Mouse (Mus musculus): ENCODE results near the gene Cmtm6. TPM values are rescaled to one million over a fixed set of nuclear protein-coding genes. Genes with fewer than 3 reads are reported as not detected.

Cmtm6 gene
- polyA plus RNA-seq, 1 experiment from 2014 or later, result 26.0 TPM

- Histone ChIP-seq H3K9ac (ENCODE audit: low read length) (no peak overlapping the region), H3K36me3 (ENCODE audit: control insufficient read depth, insufficient read depth, low read length) (no peaks in the 10 kb centered on the region), H3K9me3 (ENCODE audit: control insufficient read depth, low read length) (no peaks in the 10 kb centered on the region), H3K27me3 (ENCODE audit: control insufficient read depth, insufficient read depth, low read length) (no peaks in the 10 kb centered on the region), H3K27ac (ENCODE audit: low read depth, low read length) (no peak overlapping the region), H3K4me3 (ENCODE audit: low read depth, low read length) (no peak overlapping the region), H3K4me1 (ENCODE audit: control insufficient read depth, insufficient read depth, low read length) (peaks cover 6% of the 10 kb centered on the region; the same call in 1 of the 2 replicates), H3K4me2 (no peak overlapping the region)
- ATAC-seq (ENCODE audit: low FRiP score), result no peak
- DNase-seq (ENCODE audit: low spot score, missing footprints), result no peak
- 86% methylated on average over 9 of the region's 9 CpGs for WGBS
Observed at GRCm38 (mm10) chr9:114793764-114794295, 62.9 kb downstream of the Cmtm6 start.

- Histone ChIP-seq H3K4me3 (ENCODE audit: low read depth, low read length) (no peak overlapping the region), H3K4me1 (ENCODE audit: control insufficient read depth, insufficient read depth, low read length) (peaks cover 9% of the 10 kb centered on the region; the same call in 1 of the 2 replicates), H3K27me3 (ENCODE audit: control insufficient read depth, insufficient read depth, low read length) (no peaks in the 10 kb centered on the region), H3K36me3 (ENCODE audit: control insufficient read depth, insufficient read depth, low read length) (no peaks in the 10 kb centered on the region), H3K9me3 (ENCODE audit: control insufficient read depth, low read length) (no peaks in the 10 kb centered on the region), H3K4me2 (no peak overlapping the region), H3K27ac (ENCODE audit: low read depth, low read length) (no peak overlapping the region), H3K9ac (ENCODE audit: low read length) (no peak overlapping the region)
- 71% methylated on average over 4 of the region's 4 CpGs for WGBS
- DNase-seq (ENCODE audit: low spot score, missing footprints), result no peak
- ATAC-seq (ENCODE audit: low FRiP score), result no peak
Observed at GRCm38 (mm10) chr9:114794491-114794890, 63.6 kb downstream of the Cmtm6 start.

- no peak for ATAC-seq (ENCODE audit: low FRiP score)
- Histone ChIP-seq H3K9ac (ENCODE audit: low read length) (no peak overlapping the region), H3K27ac (ENCODE audit: low read depth, low read length) (no peak overlapping the region; the same call in 1 of the 2 replicates), H3K4me3 (ENCODE audit: low read depth, low read length) (no peak overlapping the region), H3K4me2 (no peak overlapping the region), H3K9me3 (ENCODE audit: control insufficient read depth, low read length) (no peaks in the 10 kb centered on the region), H3K27me3 (ENCODE audit: control insufficient read depth, insufficient read depth, low read length) (no peaks in the 10 kb centered on the region), H3K4me1 (ENCODE audit: control insufficient read depth, insufficient read depth, low read length) (peaks cover 15% of the 10 kb centered on the region), H3K36me3 (ENCODE audit: control insufficient read depth, insufficient read depth, low read length) (no peaks in the 10 kb centered on the region)
- 51% methylated on average over 11 of the region's 11 CpGs for WGBS
- no peak for DNase-seq (ENCODE audit: low spot score, missing footprints)
Observed at GRCm38 (mm10) chr9:114796473-114797050, 65.6 kb downstream of the Cmtm6 start.

- WGBS, result 58% methylated on average over 11 of the region's 11 CpGs
- no peaks in the 10 kb centered on the region for H3K9me3 ChIP-seq (ENCODE audit: control insufficient read depth, low read length)
- no peaks in the 10 kb centered on the region for H3K36me3 ChIP-seq (ENCODE audit: control insufficient read depth, insufficient read depth, low read length)
- DNase-seq (ENCODE audit: low spot score, missing footprints), result peak; percentile 96
- H3K9ac ChIP-seq (ENCODE audit: low read length), result no peak overlapping the region
- H3K4me2 ChIP-seq, result no peak overlapping the region
- peaks cover 15% of the 10 kb centered on the region for H3K4me1 ChIP-seq (ENCODE audit: control insufficient read depth, insufficient read depth, low read length)
- no peaks in the 10 kb centered on the region for H3K27me3 ChIP-seq (ENCODE audit: control insufficient read depth, insufficient read depth, low read length)
- H3K4me3 ChIP-seq (ENCODE audit: low read depth, low read length), result no peak overlapping the region
- ATAC-seq (ENCODE audit: low FRiP score), result peak; percentile 82
- no peak overlapping the region for H3K27ac ChIP-seq (ENCODE audit: low read depth, low read length)
Observed at GRCm38 (mm10) chr9:114797329-114798004, 66.6 kb downstream of the Cmtm6 start.

GRCm38 (mm10) chr9:114798845-114799244, 67.9 kb downstream of the Cmtm6 start:
- no peaks in the 10 kb centered on the region for H3K36me3 ChIP-seq (ENCODE audit: control insufficient read depth, insufficient read depth, low read length)
- no peaks in the 10 kb centered on the region for H3K9me3 ChIP-seq (ENCODE audit: control insufficient read depth, low read length)
- H3K27me3 ChIP-seq (ENCODE audit: control insufficient read depth, insufficient read depth, low read length), result no peaks in the 10 kb centered on the region
- no peak overlapping the region for H3K9ac ChIP-seq (ENCODE audit: low read length)
- ATAC-seq (ENCODE audit: low FRiP score) (no peak; the same call in 1 of the 2 replicates), DNase-seq (ENCODE audit: low spot score, missing footprints) (no peak)
- no peak overlapping the region for H3K4me3 ChIP-seq (ENCODE audit: low read depth, low read length)
- WGBS, result 38% methylated on average over 6 of the region's 6 CpGs
- H3K4me1 ChIP-seq (ENCODE audit: control insufficient read depth, insufficient read depth, low read length), result peaks cover 15% of the 10 kb centered on the region
- H3K27ac ChIP-seq (ENCODE audit: low read depth, low read length), result no peak overlapping the region
- H3K4me2 ChIP-seq, result no peak overlapping the region

Other genes starting within 250 kb of the Cmtm6 start
- not detected in 2 replicates for gene Ccr4, start 226.2 kb upstream of the Cmtm6 start, polyA plus RNA-seq (2014; fragmentation: Nextera tagmentation; extraction: Ambion mirVana)
- gene C130032M10Rik, start 215.4 kb upstream of the Cmtm6 start, polyA plus RNA-seq (2014; fragmentation: Nextera tagmentation; extraction: Ambion mirVana), result not detected in 2 replicates
- gene Trim71, start 166.7 kb upstream of the Cmtm6 start, polyA plus RNA-seq (2014; fragmentation: Nextera tagmentation; extraction: Ambion mirVana), result 1.6 and 2.2 TPM in 2 replicates
- 67.4 and 69.3 TPM in 2 replicates for gene Cnot10, start 90.9 kb upstream of the Cmtm6 start, polyA plus RNA-seq (2014; fragmentation: Nextera tagmentation; extraction: Ambion mirVana)
- 79.4 and 99.6 TPM in 2 replicates for gene Dync1li1, start 42.3 kb upstream of the Cmtm6 start, polyA plus RNA-seq (2014; fragmentation: Nextera tagmentation; extraction: Ambion mirVana)
- 51.5 and 60.0 TPM in 2 replicates for gene Cmtm7, start 50.7 kb downstream of the Cmtm6 start, polyA plus RNA-seq (2014; fragmentation: Nextera tagmentation; extraction: Ambion mirVana)
- 13.6 and 15.5 TPM in 2 replicates for gene Cmtm8, start 113.0 kb downstream of the Cmtm6 start, polyA plus RNA-seq (2014; fragmentation: Nextera tagmentation; extraction: Ambion mirVana)
- gene Gpd1l, start 202.9 kb downstream of the Cmtm6 start, polyA plus RNA-seq (2014; fragmentation: Nextera tagmentation; extraction: Ambion mirVana), result 10.0 and 11.2 TPM in 2 replicates
- gene Osbpl10, start 247.5 kb downstream of the Cmtm6 start, polyA plus RNA-seq (2014; fragmentation: Nextera tagmentation; extraction: Ambion mirVana), result 0.81 and 1.1 TPM in 2 replicates

Data from midbrain, embryonic 11.5 days (tissue).